Mouse (Mus musculus): ENCODE results near the gene Ndufb3.
"Not testable (repeated sequence)": the region's sequence is repeated elsewhere in the genome, so short reads cannot be mapped to it uniquely, and the experiment has no call there.

The Ndufb3 gene

GRCm38 (mm10) chr1:58617978-58618668, 31.9 kb downstream of the Ndufb3 start:
- no peak for DNase-seq

- no peak for DNase-seq
These were observed 32.6 kb downstream of the Ndufb3 start for GRCm38 (mm10) chr1:58618766-58619165.

GRCm38 (mm10) chr1:58621251-58621650, 35.1 kb downstream of the Ndufb3 start:
- DNase-seq, result no peak

GRCm38 (mm10) chr1:58621996-58622748, 36.0 kb downstream of the Ndufb3 start:
- DNase-seq, result no peak

- not testable (repeated sequence) for DNase-seq
These were observed 42.7 kb downstream of the Ndufb3 start for GRCm38 (mm10) chr1:58628847-58629246.
